In genomic region chr5:108079603-108080002, GRCm38 (mm10) we compare ENCODE assay signal across 11 mouse cellular contexts. TPM values are rescaled to one million over a fixed set of nuclear protein-coding genes. Genes with fewer than 3 reads are reported as not detected.
DNase-seq lines count a peak whose midpoint lies in the region; ATAC-seq and TF ChIP-seq lines count a peak whose summit lies in the region.
"Had no signal": no experiment of that assay in that cellular context is flagged by ENCODE, and none has a peak within 500 bp of the region (broad histone marks: within the 10 kb centered on the region; RNA-seq: fewer than 3 reads in every experiment).

No protein-coding gene starts in this region.

- peaks cover 75% of the 10 kb centered on the region for H3K4me1 ChIP-seq in E14TG2a.4 (replicated peaks; ENCODE audit: low read depth, low read length)
- no peaks in the 10 kb centered on the region for H3K4me1 ChIP-seq in hindbrain, postnatal 0 days (ENCODE audit: insufficient read depth, low read length)

- 0 out of 2 replicates have a peak, but pooled peaks have one; percentile 52 for ATAC-seq in erythroid progenitor cell, adult 5-6 weeks (replicated peaks; ENCODE audit: low FRiP score, poor library complexity, severe bottlenecking)
- ATAC-seq in hindbrain, postnatal 0 days = no peak
- ATAC-seq: intestine, embryonic 16.5 days had no signal

- H3K4me3 ChIP-seq in layer of hippocampus, adult 2 months = no peak overlapping the region
- peak overlapping the region; percentile 68 for H3K4me3 ChIP-seq in E14TG2a.4 (replicated peaks; ENCODE audit: low read length)
- no peak overlapping the region for H3K4me3 ChIP-seq in hindbrain, postnatal 0 days (ENCODE audit: low read length)
- H3K4me3 ChIP-seq: erythroblast, embryonic 14.5 days had no signal

- H3K36me3 ChIP-seq in E14TG2a.4 (ENCODE audit: insufficient read depth, low read length) = peaks cover 80% of the 10 kb centered on the region
- peaks cover 4% of the 10 kb centered on the region; the same call in 1 of the 2 replicates for H3K36me3 ChIP-seq in hindbrain, postnatal 0 days (ENCODE audit: insufficient read depth, low read length)

- H3K9me3 ChIP-seq in E14TG2a.4 (ENCODE audit: low read length) = no peaks in the 10 kb centered on the region
- H3K9me3 ChIP-seq in hindbrain, postnatal 0 days (ENCODE audit: low read length) = no peaks in the 10 kb centered on the region

- no peak for TF ChIP-seq CTCF in layer of hippocampus, adult 2 months (conservative IDR thresholded peaks at IDR 0.05)
- TF ChIP-seq CTCF in E14TG2a.4 (conservative IDR thresholded peaks at IDR 0.05; ENCODE audit: low read length) = no peak
- TF ChIP-seq CTCF in hindbrain, postnatal 0 days (IDR thresholded peaks at IDR 0.05; ENCODE audit: low read depth) = no peak

- 0 out of 2 replicates have a peak overlapping the region, but pooled peaks have one; percentile 29 for H3K27ac ChIP-seq in layer of hippocampus, adult 2 months
- H3K27ac ChIP-seq in hindbrain, postnatal 0 days = no peak overlapping the region

- no peak overlapping the region for H3K4me2 ChIP-seq in hindbrain, postnatal 0 days (ENCODE audit: low read depth, low read length)

- no peak for DNase-seq in layer of hippocampus, adult 2 months (ENCODE audit: low spot score in 2 of 2)
- no peak for DNase-seq in layer of hippocampus, adult 8-10 months (ENCODE audit: low spot score in 2 of 2)
- DNase-seq in NIH3T3 (ENCODE audit: low read depth) = peak; percentile 44
- no peak for DNase-seq in neural tube, embryonic 10.5 days (ENCODE audit: extremely low spot score, low spot score)
- DNase-seq in hindbrain, postnatal 0 days (ENCODE audit: low spot score) = no peak
- DNase-seq: adrenal gland, adult 8-10 months; spleen, adult 18-20 months had no signal

- H3K9ac ChIP-seq in hindbrain, postnatal 0 days (replicated peaks; ENCODE audit: low read length) = no peak overlapping the region

- no peaks in the 10 kb centered on the region for H3K27me3 ChIP-seq in E14TG2a.4 (ENCODE audit: insufficient read depth, low read length)
- no peaks in the 10 kb centered on the region for H3K27me3 ChIP-seq in hindbrain, postnatal 0 days (ENCODE audit: insufficient read depth, low read length)

RNA-seq across cellular contexts. Expression of gene Mtf2, which starts 14.1 kb away (rescaled TPM):
- total RNA-seq in layer of hippocampus, adult 2 months (2021) = 10 to 100 TPM; 54.9 to 57.3 TPM
- 10 to 100 TPM; 52.9 to 64.2 (median 58.8) TPM for total RNA-seq in layer of hippocampus, adult 8-10 months (2022)
- 26.4 and 49.7 TPM in 2 replicates for total RNA-seq in erythroid progenitor cell, adult 5-6 weeks (2015; ENCODE audit: low replicate concordance)
- 15.4 and 48.0 TPM in 2 replicates for total RNA-seq in erythroid progenitor cell, adult 5-6 weeks (2017; ENCODE audit: low replicate concordance)
- 36.0 and 41.4 TPM in 2 replicates for total RNA-seq in hindbrain, postnatal 0 days (2014; rRNA removed)
- polyA plus RNA-seq in hindbrain, postnatal 0 days (2015; fragmentation: Nextera tagmentation; extraction: Ambion mirVana) = 48.7 and 55.7 TPM in 2 replicates

RNA-seq across cellular contexts. Expression of gene Tmed5, which starts 52.8 kb away (rescaled TPM):
- 10 to 100 TPM; 22.3 to 26.3 TPM for total RNA-seq in layer of hippocampus, adult 2 months (2021)
- 10 to 100 TPM; 26.4 to 33.4 (median 30.8) TPM for total RNA-seq in layer of hippocampus, adult 8-10 months (2022)
- 16.6 and 29.3 TPM in 2 replicates for total RNA-seq in erythroid progenitor cell, adult 5-6 weeks (2015; ENCODE audit: low replicate concordance)
- total RNA-seq in erythroid progenitor cell, adult 5-6 weeks (2017; ENCODE audit: low replicate concordance) = 11.2 and 13.2 TPM in 2 replicates
- 12.9 and 28.3 TPM in 2 replicates for total RNA-seq in hindbrain, postnatal 0 days (2014; rRNA removed)
- 24.6 and 26.7 TPM in 2 replicates for polyA plus RNA-seq in hindbrain, postnatal 0 days (2015; fragmentation: Nextera tagmentation; extraction: Ambion mirVana)

RNA-seq across cellular contexts. Expression of gene Ccdc18, which starts 53.1 kb away (rescaled TPM):
- total RNA-seq in layer of hippocampus, adult 2 months (2021) = 1 to 10 TPM; 1.6 to 1.8 TPM
- total RNA-seq in layer of hippocampus, adult 8-10 months (2022) = 1 to 10 TPM; 1.4 to 1.8 (median 1.6) TPM
- 45.3 and 53.3 TPM in 2 replicates for total RNA-seq in erythroid progenitor cell, adult 5-6 weeks (2015; ENCODE audit: low replicate concordance)
- 53.3 and 93.4 TPM in 2 replicates for total RNA-seq in erythroid progenitor cell, adult 5-6 weeks (2017; ENCODE audit: low replicate concordance)
- 0.63 and 1.4 TPM in 2 replicates for total RNA-seq in hindbrain, postnatal 0 days (2014; rRNA removed)
- polyA plus RNA-seq in hindbrain, postnatal 0 days (2015; fragmentation: Nextera tagmentation; extraction: Ambion mirVana) = 2.2 and 4.1 TPM in 2 replicates

Comparison
In these comparisons a context has a peak if more than half of its experiments do, and no peak if none do; other contexts are left out.
1. RNA of gene Ccdc18, which starts 53.1 kb away (total RNA-seq): 45.3 to 93.4 TPM in erythroid progenitor cell, adult 5-6 weeks; 1.6 to 1.8 TPM in layer of hippocampus, adult 2 months, 1.4 to 1.8 TPM in layer of hippocampus, adult 8-10 months and 0.63 to 1.4 TPM in hindbrain, postnatal 0 days; every median in the first group is over 10 times any median in the second.